Mouse (Mus musculus): ENCODE measurements around the gene Dhrs13. TPM values are rescaled to one million over a fixed set of nuclear protein-coding genes. Genes with fewer than 3 reads are reported as not detected.

The Dhrs13 gene
- polyA plus RNA-seq, 1 experiment from 2014 or later: 23.4 TPM

DNA sequence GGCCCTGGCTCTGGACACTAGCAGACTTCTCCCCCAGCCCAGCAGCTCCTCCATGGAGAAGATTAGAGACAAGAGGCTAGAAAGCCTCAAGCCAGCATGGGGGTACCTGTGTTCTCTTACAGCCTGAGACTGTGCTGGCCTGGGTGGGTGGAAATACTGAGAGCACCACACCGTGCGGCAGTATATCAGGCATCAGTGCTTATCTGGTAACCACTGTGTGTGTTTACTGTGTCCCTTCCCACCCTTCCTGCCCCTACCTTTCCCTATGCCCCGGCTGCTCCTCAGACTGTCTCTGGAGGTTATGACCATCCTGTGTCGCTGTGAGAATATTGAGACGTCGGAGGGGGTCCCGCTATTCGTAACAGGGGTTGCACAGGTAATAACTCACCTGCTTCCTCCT, 21.0 kb downstream of the Dhrs13 start:
- Histone ChIP-seq H3K27ac (no peak overlapping the region), H3K4me2 (no peak overlapping the region), H3K4me3 (no peak overlapping the region), H3K9ac (no peak overlapping the region), H3K9me3 (replicated peaks) (no peaks in the 10 kb centered on the region), H3K36me3 (ENCODE audit: poor library complexity, severe bottlenecking) (peaks cover 77% of the 10 kb centered on the region), H3K4me1 (no peaks in the 10 kb centered on the region), H3K27me3 (no peaks in the 10 kb centered on the region)
- no peak for ATAC-seq
- WGBS: 96% methylated on average over 8 of the region's 8 CpGs

DNA sequence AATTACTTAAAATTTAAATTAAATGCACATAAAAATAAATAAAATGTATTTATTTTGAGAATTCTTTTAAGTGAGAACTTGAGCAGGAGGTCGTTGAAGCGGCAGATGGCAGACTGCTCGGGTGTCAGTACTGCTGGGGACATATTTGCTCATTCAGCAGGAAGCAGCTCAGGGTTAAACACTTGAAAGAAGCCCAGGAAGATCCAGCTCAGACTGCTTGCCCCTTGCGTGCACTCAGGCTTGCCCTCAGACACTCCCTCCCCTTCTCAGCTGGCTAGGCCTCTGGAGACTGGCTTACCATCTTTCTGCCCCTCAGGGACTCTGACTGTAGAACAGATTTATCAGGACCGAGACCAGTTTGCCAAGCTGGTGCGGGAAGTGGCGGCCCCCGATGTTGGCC, 24.9 kb downstream of the Dhrs13 start:
- 89% methylated on average over 8 of the region's 8 CpGs for WGBS
- Histone ChIP-seq H3K4me1 (no peaks in the 10 kb centered on the region), H3K9ac (no peak overlapping the region), H3K27me3 (no peaks in the 10 kb centered on the region), H3K36me3 (ENCODE audit: poor library complexity, severe bottlenecking) (peaks cover 70% of the 10 kb centered on the region), H3K4me3 (no peak overlapping the region), H3K27ac (no peak overlapping the region), H3K9me3 (replicated peaks) (no peaks in the 10 kb centered on the region), H3K4me2 (no peak overlapping the region)
- no peak for ATAC-seq

GRCm38 (mm10) chr11:78059833-78060757, 28.0 kb downstream of the Dhrs13 start:
- Histone ChIP-seq H3K9ac (no peak overlapping the region), H3K36me3 (ENCODE audit: poor library complexity, severe bottlenecking) (peaks cover 49% of the 10 kb centered on the region)
- ATAC-seq: peak; percentile 81

DNA sequence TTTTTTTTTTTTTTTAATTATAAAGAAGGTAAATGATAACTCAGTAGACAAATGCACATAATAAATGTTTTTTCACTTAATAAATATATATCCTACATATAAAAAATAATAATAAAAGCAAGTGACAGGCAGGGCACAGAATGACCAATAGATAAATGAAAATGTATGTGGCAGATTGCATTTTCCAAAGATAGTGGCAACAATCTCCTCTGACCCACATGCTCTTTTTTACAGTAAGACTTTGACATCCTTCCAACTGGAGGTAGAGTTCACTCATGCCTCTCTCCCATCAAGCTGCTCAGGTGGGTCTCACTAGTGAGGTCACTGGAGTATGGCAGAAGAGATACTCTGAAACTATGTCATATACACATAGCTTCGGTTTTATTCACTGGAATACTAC, 30.5 kb downstream of the Dhrs13 start:
- H3K9ac ChIP-seq: no peak overlapping the region
- H3K4me2 ChIP-seq: no peak overlapping the region
- H3K4me3 ChIP-seq: no peak overlapping the region
- H3K9me3 ChIP-seq (replicated peaks): no peaks in the 10 kb centered on the region
- H3K4me1 ChIP-seq: no peaks in the 10 kb centered on the region
- WGBS: 92% methylated on average over 1 of the region's 1 CpGs
- no peak overlapping the region for H3K27ac ChIP-seq
- no peaks in the 10 kb centered on the region for H3K27me3 ChIP-seq
- peaks cover 25% of the 10 kb centered on the region for H3K36me3 ChIP-seq (ENCODE audit: poor library complexity, severe bottlenecking)
- no peak for ATAC-seq

More at GRCm38 (mm10) chr11:78059833-78060757, 28.0 kb downstream of the Dhrs13 start:
- Histone ChIP-seq H3K4me2 (no peak overlapping the region), H3K27ac (no peak overlapping the region), H3K4me3 (no peak overlapping the region), H3K9me3 (replicated peaks) (no peaks in the 10 kb centered on the region), H3K27me3 (no peaks in the 10 kb centered on the region), H3K4me1 (no peaks in the 10 kb centered on the region)
- 57% methylated on average over 9 of the region's 9 CpGs for WGBS

GRCm38 (mm10) chr11:78065906-78066305, 33.8 kb downstream of the Dhrs13 start:
- Histone ChIP-seq H3K4me2 (no peak overlapping the region), H3K9ac (no peak overlapping the region), H3K4me3 (no peak overlapping the region), H3K36me3 (ENCODE audit: poor library complexity, severe bottlenecking) (peaks cover 4% of the 10 kb centered on the region; the same call in 1 of the 2 replicates), H3K27me3 (no peaks in the 10 kb centered on the region), H3K4me1 (no peaks in the 10 kb centered on the region), H3K27ac (no peak overlapping the region), H3K9me3 (replicated peaks) (no peaks in the 10 kb centered on the region)
- no peak for ATAC-seq
- WGBS: 54% methylated on average over 2 of the region's 2 CpGs

DNA sequence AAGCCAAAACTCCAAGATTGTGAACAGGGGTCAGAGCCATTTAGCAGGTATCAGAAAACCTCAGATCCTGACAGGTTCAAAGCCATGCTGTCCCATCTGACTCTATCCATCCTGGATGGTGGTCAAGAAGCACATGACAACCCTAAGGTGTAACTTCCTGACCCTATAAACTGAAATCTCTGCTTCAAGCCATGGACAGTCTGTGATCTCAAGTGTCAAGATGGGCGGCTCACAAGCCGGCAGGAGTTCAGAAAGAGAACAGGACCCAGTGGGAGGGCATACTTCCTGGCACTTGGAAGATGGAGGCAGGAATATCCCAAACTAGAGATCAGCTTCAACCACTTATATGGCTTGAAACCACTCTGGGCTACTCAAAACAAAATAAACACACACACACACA, 34.6 kb downstream of the Dhrs13 start:
- no peaks in the 10 kb centered on the region for H3K27me3 ChIP-seq
- no peak overlapping the region for H3K27ac ChIP-seq
- H3K9me3 ChIP-seq (replicated peaks): no peaks in the 10 kb centered on the region
- no peak for ATAC-seq
- no peak overlapping the region for H3K4me2 ChIP-seq
- peaks cover 6% of the 10 kb centered on the region; the same call in 1 of the 2 replicates for H3K36me3 ChIP-seq (ENCODE audit: poor library complexity, severe bottlenecking)
- H3K4me3 ChIP-seq: no peak overlapping the region
- H3K4me1 ChIP-seq: no peaks in the 10 kb centered on the region
- H3K9ac ChIP-seq: no peak overlapping the region
- 76% methylated on average over 2 of the region's 2 CpGs for WGBS

GRCm38 (mm10) chr11:78067566-78067965, 35.5 kb downstream of the Dhrs13 start:
- peaks cover 15% of the 10 kb centered on the region for H3K36me3 ChIP-seq (ENCODE audit: poor library complexity, severe bottlenecking)
- no peak for ATAC-seq
- H3K27me3 ChIP-seq: no peaks in the 10 kb centered on the region
- H3K4me1 ChIP-seq: no peaks in the 10 kb centered on the region
- no peak overlapping the region for H3K9ac ChIP-seq
- 81% methylated on average over 5 of the region's 5 CpGs for WGBS
- H3K4me3 ChIP-seq: no peak overlapping the region
- H3K9me3 ChIP-seq (replicated peaks): no peaks in the 10 kb centered on the region
- no peak overlapping the region for H3K27ac ChIP-seq
- H3K4me2 ChIP-seq: no peak overlapping the region

DNA sequence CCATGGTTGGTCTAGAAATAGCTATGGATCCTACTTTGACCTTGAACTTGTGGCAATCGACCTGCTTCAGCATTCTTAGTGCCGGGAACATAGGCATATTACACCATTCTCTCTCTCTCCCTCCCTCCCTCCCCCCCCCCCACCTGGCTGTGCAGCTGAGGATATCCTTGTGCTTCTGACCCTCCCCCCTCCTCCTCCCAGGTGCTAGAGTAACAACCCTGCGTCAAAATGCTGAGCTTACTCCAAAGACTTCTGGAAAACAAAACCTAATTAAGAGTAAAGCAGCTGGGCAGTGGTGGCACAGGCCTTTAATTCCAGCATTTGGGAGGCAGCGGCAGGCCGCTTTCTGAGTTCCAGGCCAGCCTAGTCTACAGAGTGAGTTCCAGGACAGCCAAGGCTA, 37.0 kb downstream of the Dhrs13 start:
- 85% methylated on average over 5 of the region's 5 CpGs for WGBS
- H3K27ac ChIP-seq: no peak overlapping the region
- no peaks in the 10 kb centered on the region for H3K9me3 ChIP-seq (replicated peaks)
- H3K36me3 ChIP-seq (ENCODE audit: poor library complexity, severe bottlenecking): peaks cover 31% of the 10 kb centered on the region
- ATAC-seq: no peak
- no peak overlapping the region for H3K4me3 ChIP-seq
- no peaks in the 10 kb centered on the region for H3K27me3 ChIP-seq
- no peak overlapping the region for H3K9ac ChIP-seq
- no peak overlapping the region for H3K4me2 ChIP-seq
- no peaks in the 10 kb centered on the region for H3K4me1 ChIP-seq

GRCm38 (mm10) chr11:78069646-78070045, 37.6 kb downstream of the Dhrs13 start:
- Histone ChIP-seq H3K27me3 (no peaks in the 10 kb centered on the region), H3K9ac (no peak overlapping the region), H3K4me3 (no peak overlapping the region), H3K27ac (no peak overlapping the region), H3K4me1 (no peaks in the 10 kb centered on the region), H3K4me2 (no peak overlapping the region), H3K36me3 (ENCODE audit: poor library complexity, severe bottlenecking) (peaks cover 36% of the 10 kb centered on the region), H3K9me3 (replicated peaks) (no peaks in the 10 kb centered on the region)
- no peak for ATAC-seq
- WGBS: 88% methylated on average over 6 of the region's 6 CpGs

- WGBS: 83% methylated on average over 5 of the region's 5 CpGs
These were observed 39.9 kb downstream of the Dhrs13 start for GRCm38 (mm10) chr11:78071938-78072337.

DNA sequence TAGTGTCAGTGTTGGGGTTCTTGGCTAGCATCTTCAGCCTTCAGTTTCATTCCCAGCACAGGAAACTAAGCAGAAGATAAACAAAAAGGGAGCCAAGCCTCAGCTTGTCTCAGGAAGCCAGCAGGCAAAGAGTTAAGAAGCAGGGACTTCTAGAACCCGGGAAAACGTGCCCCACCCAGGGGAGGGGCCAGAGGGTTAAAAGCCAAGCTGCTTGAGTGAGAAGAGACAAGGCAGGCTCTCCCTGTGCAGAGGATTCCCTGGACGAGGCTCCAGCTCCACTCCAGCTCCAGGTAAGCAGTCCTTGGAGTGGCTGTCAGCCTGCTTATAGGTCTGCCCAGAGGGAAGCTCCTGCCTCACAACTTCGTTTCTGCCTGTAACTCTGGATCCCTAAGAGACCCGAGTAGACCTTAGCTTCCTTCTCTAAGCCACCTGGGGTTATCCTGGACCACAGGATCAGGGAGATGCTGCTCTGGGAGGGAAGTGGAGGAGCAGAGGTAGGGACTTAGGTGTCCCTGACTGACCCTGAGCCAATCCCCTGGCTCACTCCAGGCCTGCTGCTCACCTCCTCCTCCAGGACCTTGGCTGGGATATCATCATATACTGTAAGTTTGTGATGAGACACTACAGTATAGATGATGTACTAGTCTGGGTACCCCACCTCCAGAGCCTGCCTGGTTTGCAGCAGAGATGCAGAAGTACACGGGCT, 40.5 kb downstream of the Dhrs13 start:
- no peak for ATAC-seq
- H3K27ac ChIP-seq: no peak overlapping the region
- no peak overlapping the region for H3K9ac ChIP-seq
- H3K36me3 ChIP-seq (ENCODE audit: poor library complexity, severe bottlenecking): peaks cover 63% of the 10 kb centered on the region
- no peaks in the 10 kb centered on the region for H3K4me1 ChIP-seq
- H3K4me3 ChIP-seq: no peak overlapping the region
- no peaks in the 10 kb centered on the region for H3K27me3 ChIP-seq
- H3K4me2 ChIP-seq: no peak overlapping the region
- H3K9me3 ChIP-seq (replicated peaks): no peaks in the 10 kb centered on the region
- WGBS: 28% methylated on average over 6 of the region's 6 CpGs

More at GRCm38 (mm10) chr11:78071938-78072337, 39.9 kb downstream of the Dhrs13 start:
- ATAC-seq: no peak
- Histone ChIP-seq H3K4me2 (no peak overlapping the region), H3K4me1 (no peaks in the 10 kb centered on the region), H3K9me3 (replicated peaks) (no peaks in the 10 kb centered on the region), H3K36me3 (ENCODE audit: poor library complexity, severe bottlenecking) (peaks cover 59% of the 10 kb centered on the region), H3K4me3 (no peak overlapping the region), H3K27me3 (no peaks in the 10 kb centered on the region), H3K9ac (no peak overlapping the region), H3K27ac (no peak overlapping the region)

- Histone ChIP-seq H3K4me1 (no peaks in the 10 kb centered on the region), H3K4me3 (no peak overlapping the region), H3K27ac (no peak overlapping the region), H3K9me3 (replicated peaks) (no peaks in the 10 kb centered on the region), H3K27me3 (no peaks in the 10 kb centered on the region), H3K9ac (no peak overlapping the region), H3K4me2 (no peak overlapping the region), H3K36me3 (ENCODE audit: poor library complexity, severe bottlenecking) (peaks cover 64% of the 10 kb centered on the region)
- no peak for ATAC-seq
- 89% methylated on average over 9 of the region's 9 CpGs for WGBS
These were observed 41.6 kb downstream of the Dhrs13 start for GRCm38 (mm10) chr11:78073577-78074276.

All from forebrain, embryonic 13.5 days (tissue).